9 mouse cellular contexts compared by ENCODE assay signal in genomic region chr9:61310574-61310973, GRCm38 (mm10).
"Had no signal": no experiment of that assay in that cellular context is flagged by ENCODE, and none has a peak within 500 bp of the region (broad histone marks: within the 10 kb centered on the region; RNA-seq: fewer than 3 reads in every experiment).

No protein-coding gene starts in this region.

- H3K9me3 ChIP-seq: limb, embryonic 12.5 days; lung, embryonic 15.5 days; midbrain, embryonic 12.5 days had no signal

- H3K27ac ChIP-seq: layer of hippocampus, adult 2 months; limb, embryonic 12.5 days; lung, embryonic 15.5 days had no signal

- H3K36me3 ChIP-seq: limb, embryonic 12.5 days; lung, embryonic 15.5 days; midbrain, embryonic 12.5 days had no signal

- H3K4me3 ChIP-seq: layer of hippocampus, adult 2 months; limb, embryonic 12.5 days; lung, embryonic 15.5 days; midbrain, embryonic 12.5 days had no signal

- ATAC-seq: intestine, postnatal 0 days had no signal

- H3K9ac ChIP-seq: limb, embryonic 12.5 days; lung, embryonic 15.5 days; midbrain, embryonic 12.5 days had no signal

- H3K4me2 ChIP-seq: limb, embryonic 12.5 days; lung, embryonic 15.5 days; midbrain, embryonic 12.5 days had no signal

- DNase-seq: kidney, postnatal 10 days; kidney, postnatal 4 days; right cerebral cortex, postnatal 14 days; thymus, postnatal 36 days had no signal
